Mouse (Mus musculus) fat pad, adult 2 months (tissue): ENCODE measurements around the gene Psenen.

ENCODE experiments used
- DNase-seq: peaks from one replicate; pipeline ENCODE4 v3.0.0-alpha.2; 2011; ENCODE audit warnings: low read depth, low spot score; ENCODE audit errors: extremely low read depth

The Psenen gene

GRCm38 (mm10) chr7:30589435-30590301 lies 26.2 kb upstream of the Psenen start:
- DNase-seq: peak; percentile 33

- peak; percentile 91 for DNase-seq
These were observed 25.4 kb upstream of the Psenen start, which contains the start of gene Kmt2b for GRCm38 (mm10) chr7:30588676-30589434. Gene Kmt2b, minus strand, starts transcription at chr7:30588726.

GRCm38 (mm10) chr7:30587842-30588667 lies 24.6 kb upstream of the Psenen start:
- no peak for DNase-seq

- no peak for DNase-seq
These were observed 23.1 kb upstream of the Psenen start for GRCm38 (mm10) chr7:30586455-30587020.

- no peak for DNase-seq
These were observed 21.7 kb upstream of the Psenen start for GRCm38 (mm10) chr7:30585170-30585569.

- DNase-seq: no peak
These were observed 20.9 kb upstream of the Psenen start for GRCm38 (mm10) chr7:30584339-30584738.

- DNase-seq: no peak
These were observed 18.1 kb upstream of the Psenen start for GRCm38 (mm10) chr7:30581547-30581946.

- DNase-seq: no peak
These were observed 16.5 kb upstream of the Psenen start for GRCm38 (mm10) chr7:30579950-30580349.

- DNase-seq: peak; percentile 45
These were observed 9.5 kb upstream of the Psenen start for GRCm38 (mm10) chr7:30572969-30573368.

GRCm38 (mm10) chr7:30572389-30572788 lies 9.0 kb upstream of the Psenen start:
- DNase-seq: no peak

- no peak for DNase-seq
These were observed 4.1 kb upstream of the Psenen start for GRCm38 (mm10) chr7:30567555-30567954.

GRCm38 (mm10) chr7:30566033-30566432 lies 2.6 kb upstream of the Psenen start:
- no peak for DNase-seq

GRCm38 (mm10) chr7:30564970-30565571 lies 1.6 kb upstream of the Psenen start, which contains the start of gene Igflr1:
Gene Igflr1, plus strand, starts transcription at chr7:30565427.
- DNase-seq: no peak

GRCm38 (mm10) chr7:30563906-30564280 lies 466 bp upstream of the Psenen start:
- DNase-seq: no peak

GRCm38 (mm10) chr7:30562526-30563116 lies 806 bp downstream of the Psenen start:
- no peak for DNase-seq

- DNase-seq: no peak
These were observed 3.1 kb downstream of the Psenen start for GRCm38 (mm10) chr7:30560296-30560695.

GRCm38 (mm10) chr7:30559443-30559954 lies 3.9 kb downstream of the Psenen start, which contains the start of gene Lin37:
Gene Lin37, minus strand, starts transcription at chr7:30559838.
- DNase-seq: peak; percentile 91

GRCm38 (mm10) chr7:30558656-30559442 lies 4.6 kb downstream of the Psenen start:
- no peak for DNase-seq
